Mouse (Mus musculus) forebrain, embryonic 12.5 days (tissue): ENCODE measurements at regions not wholly inside any gene's neighbourhood (a gene's known extent, or its start where the extent isn't known, plus 50 kb on each side); places are given as distances from the start of the nearest gene placed in this dataset.

ENCODE experiments used
- ATAC-seq: fragments of 200-750 bp; cut with Nextera tagmentation; 2 replicates; pipeline ENCODE4 v1.8.0; 2017; ENCODE audit warnings: moderate TSS enrichment; ENCODE audit not compliant: low FRiP score
- H3K27ac ChIP-seq: fragments of 300-500 bp; sonication (generic); 2 replicates; pipeline ENCODE4 v1.5.1; 2016; ENCODE audit warnings: mild to moderate bottlenecking
- H3K27me3 ChIP-seq: fragments of 300-500 bp; sonication (generic); 2 replicates; pipeline ENCODE4 v1.6.1; 2016; ENCODE audit warnings: mild to moderate bottlenecking
- H3K36me3 ChIP-seq: fragments of 300-500 bp; sonication (generic); replicated peaks from 2 replicates; pipeline ENCODE4 v1.6.1; 2016; ENCODE audit warnings: mild to moderate bottlenecking
- H3K4me1 ChIP-seq: fragments of 300-500 bp; sonication (generic); 2 replicates; pipeline ENCODE4 v1.6.1; 2016
- H3K4me2 ChIP-seq: fragments of 300-500 bp; sonication (generic); 2 replicates; pipeline ENCODE4 v1.6.1; 2016; ENCODE audit warnings: mild to moderate bottlenecking, moderate library complexity
- H3K4me3 ChIP-seq: fragments of 300-500 bp; sonication (generic); replicated peaks from 2 replicates; pipeline ENCODE4 v1.5.1; 2016; ENCODE audit warnings: mild to moderate bottlenecking
- H3K9ac ChIP-seq: fragments of 300-500 bp; sonication (generic); 2 replicates; pipeline ENCODE4 v1.6.1; 2016; ENCODE audit warnings: mild to moderate bottlenecking
- H3K9me3 ChIP-seq: fragments of 300-500 bp; sonication (generic); 2 replicates; pipeline ENCODE4 v1.6.1; 2016
- WGBS: fragments of 180-500 bp; shearing (Covaris S2); methylation state at CpG from one replicate; pipeline ENCODE4 v1.1.7; 2016; 5-methylcytosine and 5-hydroxymethylcytosine counted together

GRCm38 (mm10) chr1:41551271-41551670 lies 745.9 kb downstream of the Tmem182 start:
- Histone ChIP-seq H3K36me3 (no peaks in the 10 kb centered on the region), H3K27ac (no peak overlapping the region), H3K4me1 (no peaks in the 10 kb centered on the region), H3K9ac (no peak overlapping the region), H3K9me3 (no peaks in the 10 kb centered on the region), H3K27me3 (no peaks in the 10 kb centered on the region), H3K4me3 (no peak overlapping the region), H3K4me2 (no peak overlapping the region)
- no peak for ATAC-seq
- 91% methylated on average over 1 of the region's 1 CpGs for WGBS

- 71% methylated on average over 2 of the region's 2 CpGs for WGBS
- no peaks in the 10 kb centered on the region for H3K9me3 ChIP-seq
- no peak overlapping the region for H3K27ac ChIP-seq
Observed at GRCm38 (mm10) chr1:41555607-41556006, 750.2 kb downstream of the Tmem182 start.

GRCm38 (mm10) chr1:41559101-41559665 lies 753.8 kb downstream of the Tmem182 start:
- Histone ChIP-seq H3K9me3 (no peaks in the 10 kb centered on the region), H3K4me1 (no peaks in the 10 kb centered on the region), H3K9ac (no peak overlapping the region), H3K36me3 (no peaks in the 10 kb centered on the region), H3K4me2 (no peak overlapping the region), H3K4me3 (no peak overlapping the region), H3K27ac (no peak overlapping the region), H3K27me3 (no peaks in the 10 kb centered on the region)
- WGBS: 78% methylated on average over 17 of the region's 17 CpGs
- no peak for ATAC-seq

More at GRCm38 (mm10) chr1:41555607-41556006, 750.2 kb downstream of the Tmem182 start:
- Histone ChIP-seq H3K4me1 (no peaks in the 10 kb centered on the region), H3K4me2 (no peak overlapping the region), H3K4me3 (no peak overlapping the region), H3K27me3 (no peaks in the 10 kb centered on the region), H3K36me3 (no peaks in the 10 kb centered on the region), H3K9ac (no peak overlapping the region)
- no peak for ATAC-seq

GRCm38 (mm10) chr1:41559991-41560390 lies 754.6 kb downstream of the Tmem182 start:
- no peaks in the 10 kb centered on the region for H3K36me3 ChIP-seq
- H3K4me1 ChIP-seq: no peaks in the 10 kb centered on the region
- no peak overlapping the region for H3K4me2 ChIP-seq
- no peak for ATAC-seq
- no peak overlapping the region for H3K4me3 ChIP-seq
- H3K27me3 ChIP-seq: no peaks in the 10 kb centered on the region
- no peaks in the 10 kb centered on the region for H3K9me3 ChIP-seq
- H3K9ac ChIP-seq: no peak overlapping the region
- H3K27ac ChIP-seq: no peak overlapping the region
- WGBS: 91% methylated on average over 3 of the region's 3 CpGs

GRCm38 (mm10) chr1:41603471-41603870 lies 798.1 kb downstream of the Tmem182 start:
- H3K27me3 ChIP-seq: no peaks in the 10 kb centered on the region
- WGBS: 72% methylated on average over 5 of the region's 5 CpGs
- no peak for ATAC-seq

GRCm38 (mm10) chr1:41604996-41605747 lies 799.8 kb downstream of the Tmem182 start:
- Histone ChIP-seq H3K27me3 (no peaks in the 10 kb centered on the region), H3K9me3 (no peaks in the 10 kb centered on the region), H3K4me1 (peaks cover 8% of the 10 kb centered on the region), H3K36me3 (no peaks in the 10 kb centered on the region), H3K4me2 (peak overlapping the region; percentile 37), H3K4me3 (0 out of 2 replicates have a peak overlapping the region, but pooled peaks have one; percentile 7), H3K9ac (no peak overlapping the region), H3K27ac (peak overlapping the region; percentile 70)
- peak; percentile 76 for ATAC-seq
- WGBS: 12% methylated on average over 14 of the region's 14 CpGs

More at GRCm38 (mm10) chr1:41603471-41603870, 798.1 kb downstream of the Tmem182 start:
- no peaks in the 10 kb centered on the region for H3K9me3 ChIP-seq
- H3K4me1 ChIP-seq: peaks cover 8% of the 10 kb centered on the region
- H3K4me3 ChIP-seq: no peak overlapping the region
- no peaks in the 10 kb centered on the region for H3K36me3 ChIP-seq
- no peak overlapping the region for H3K27ac ChIP-seq
- no peak overlapping the region for H3K4me2 ChIP-seq
- no peak overlapping the region for H3K9ac ChIP-seq

- H3K4me3 ChIP-seq: no peak overlapping the region
- 5% methylated on average over 3 of the region's 3 CpGs for WGBS
- H3K9ac ChIP-seq: no peak overlapping the region
- peaks cover 8% of the 10 kb centered on the region for H3K4me1 ChIP-seq
- H3K4me2 ChIP-seq: peak overlapping the region; percentile 37
- H3K27me3 ChIP-seq: no peaks in the 10 kb centered on the region
- H3K27ac ChIP-seq: peak overlapping the region; percentile 70
- H3K9me3 ChIP-seq: no peaks in the 10 kb centered on the region
- no peaks in the 10 kb centered on the region for H3K36me3 ChIP-seq
- peak; percentile 76 for ATAC-seq
Observed at GRCm38 (mm10) chr1:41605748-41606131, 800.3 kb downstream of the Tmem182 start.

GRCm38 (mm10) chr1:41610783-41611182 lies 805.4 kb downstream of the Tmem182 start:
- H3K36me3 ChIP-seq: no peaks in the 10 kb centered on the region
- no peaks in the 10 kb centered on the region for H3K9me3 ChIP-seq
- H3K4me1 ChIP-seq: peaks cover 6% of the 10 kb centered on the region
- H3K27me3 ChIP-seq: no peaks in the 10 kb centered on the region
- no peak overlapping the region for H3K9ac ChIP-seq
- no peak overlapping the region for H3K4me3 ChIP-seq
- 77% methylated on average over 8 of the region's 8 CpGs for WGBS
- no peak for ATAC-seq
- H3K27ac ChIP-seq: no peak overlapping the region
- no peak overlapping the region for H3K4me2 ChIP-seq

- Histone ChIP-seq H3K27ac (peak overlapping the region; percentile 66), H3K4me2 (peak overlapping the region; percentile 36), H3K4me1 (peaks cover 18% of the 10 kb centered on the region), H3K27me3 (no peaks in the 10 kb centered on the region), H3K9ac (no peak overlapping the region), H3K9me3 (no peaks in the 10 kb centered on the region), H3K4me3 (no peak overlapping the region), H3K36me3 (no peaks in the 10 kb centered on the region)
- ATAC-seq: peak; percentile 83
- 19% methylated on average over 9 of the region's 9 CpGs for WGBS
Observed at GRCm38 (mm10) chr1:41651804-41652203, 846.4 kb downstream of the Tmem182 start.

- Histone ChIP-seq H3K4me1 (peaks cover 18% of the 10 kb centered on the region), H3K4me3 (no peak overlapping the region), H3K27ac (peak overlapping the region; percentile 66), H3K4me2 (peak overlapping the region; percentile 36), H3K27me3 (no peaks in the 10 kb centered on the region), H3K36me3 (no peaks in the 10 kb centered on the region), H3K9ac (no peak overlapping the region), H3K9me3 (no peaks in the 10 kb centered on the region)
- peak; percentile 62; the same call in 1 of the 2 replicates for ATAC-seq
- WGBS: 10% methylated on average over 3 of the region's 3 CpGs
Observed at GRCm38 (mm10) chr1:41652210-41652609, 846.8 kb downstream of the Tmem182 start.

GRCm38 (mm10) chr1:41652646-41653427 lies 847.4 kb downstream of the Tmem182 start:
- Histone ChIP-seq H3K4me3 (no peak overlapping the region), H3K9ac (no peak overlapping the region), H3K9me3 (no peaks in the 10 kb centered on the region), H3K27me3 (no peaks in the 10 kb centered on the region), H3K36me3 (no peaks in the 10 kb centered on the region), H3K4me2 (peak overlapping the region; percentile 36; the same call in 1 of the 2 replicates), H3K27ac (peak overlapping the region; percentile 66), H3K4me1 (peaks cover 18% of the 10 kb centered on the region)
- 32% methylated on average over 8 of the region's 8 CpGs for WGBS
- ATAC-seq: peak; percentile 83

GRCm38 (mm10) chr1:41674086-41674485 lies 868.7 kb downstream of the Tmem182 start:
- Histone ChIP-seq H3K4me3 (no peak overlapping the region), H3K9ac (no peak overlapping the region), H3K27me3 (no peaks in the 10 kb centered on the region), H3K27ac (no peak overlapping the region), H3K9me3 (no peaks in the 10 kb centered on the region), H3K36me3 (no peaks in the 10 kb centered on the region), H3K4me2 (no peak overlapping the region), H3K4me1 (peaks cover 5% of the 10 kb centered on the region)
- 73% methylated on average over 6 of the region's 6 CpGs for WGBS
- ATAC-seq: no peak
